Mouse (Mus musculus): ENCODE results near the gene Nek9. TPM values are rescaled to one million over a fixed set of nuclear protein-coding genes. Genes with fewer than 3 reads are reported as not detected.

The Nek9 gene
- polyA plus RNA-seq, 1 experiment from 2014 or later: 14.0 TPM

- Histone ChIP-seq H3K4me1 (replicated peaks; ENCODE audit: control insufficient read depth, insufficient read depth, low read length) (peaks cover 2% of the 10 kb centered on the region; the same call in 1 of the 2 replicates), H3K4me2 (ENCODE audit: low read depth, low read length, severe bottlenecking) (no peak overlapping the region), H3K36me3 (ENCODE audit: control insufficient read depth, insufficient read depth, low read length) (peaks cover 6% of the 10 kb centered on the region; the same call in 1 of the 2 replicates), H3K4me3 (ENCODE audit: low read depth, low read length) (no peak overlapping the region), H3K27me3 (ENCODE audit: control insufficient read depth, insufficient read depth, low read length) (no peaks in the 10 kb centered on the region), H3K27ac (ENCODE audit: low read depth, low read length) (no peak overlapping the region), H3K9me3 (ENCODE audit: control insufficient read depth, low read length) (no peaks in the 10 kb centered on the region), H3K9ac (ENCODE audit: low read length) (no peak overlapping the region)
- no peak for ATAC-seq (replicated peaks; ENCODE audit: low FRiP score)
- 87% methylated on average over 3 of the region's 3 CpGs for WGBS
- no peak for DNase-seq (ENCODE audit: low spot score)
Measured at GRCm38 (mm10) chr12:85354061-85354460, 14.9 kb upstream of the Nek9 start.

- Histone ChIP-seq H3K27me3 (ENCODE audit: control insufficient read depth, insufficient read depth, low read length) (no peaks in the 10 kb centered on the region), H3K4me3 (ENCODE audit: low read depth, low read length) (no peak overlapping the region), H3K27ac (ENCODE audit: low read depth, low read length) (no peak overlapping the region), H3K9ac (ENCODE audit: low read length) (no peak overlapping the region), H3K36me3 (ENCODE audit: control insufficient read depth, insufficient read depth, low read length) (peaks cover 6% of the 10 kb centered on the region; the same call in 1 of the 2 replicates), H3K4me2 (ENCODE audit: low read depth, low read length, severe bottlenecking) (no peak overlapping the region), H3K9me3 (ENCODE audit: control insufficient read depth, low read length) (no peaks in the 10 kb centered on the region), H3K4me1 (replicated peaks; ENCODE audit: control insufficient read depth, insufficient read depth, low read length) (peaks cover 2% of the 10 kb centered on the region; the same call in 1 of the 2 replicates)
- WGBS: 83% methylated on average over 10 of the region's 10 CpGs
- ATAC-seq (replicated peaks; ENCODE audit: low FRiP score) (no peak), DNase-seq (ENCODE audit: low spot score) (no peak)
Measured at GRCm38 (mm10) chr12:85350407-85351232, 11.5 kb upstream of the Nek9 start.

GRCm38 (mm10) chr12:85348338-85348737, 9.2 kb upstream of the Nek9 start:
- no peaks in the 10 kb centered on the region for H3K9me3 ChIP-seq (ENCODE audit: control insufficient read depth, low read length)
- peaks cover 2% of the 10 kb centered on the region; the same call in 1 of the 2 replicates for H3K4me1 ChIP-seq (replicated peaks; ENCODE audit: control insufficient read depth, insufficient read depth, low read length)
- no peaks in the 10 kb centered on the region for H3K27me3 ChIP-seq (ENCODE audit: control insufficient read depth, insufficient read depth, low read length)
- WGBS: 92% methylated on average over 6 of the region's 6 CpGs
- ATAC-seq (replicated peaks; ENCODE audit: low FRiP score): no peak
- no peak overlapping the region for H3K4me3 ChIP-seq (ENCODE audit: low read depth, low read length)
- peaks cover 2% of the 10 kb centered on the region; the same call in 1 of the 2 replicates for H3K36me3 ChIP-seq (ENCODE audit: control insufficient read depth, insufficient read depth, low read length)
- H3K27ac ChIP-seq (ENCODE audit: low read depth, low read length): no peak overlapping the region
- no peak overlapping the region for H3K4me2 ChIP-seq (ENCODE audit: low read depth, low read length, severe bottlenecking)
- no peak for DNase-seq (ENCODE audit: low spot score)
- H3K9ac ChIP-seq (ENCODE audit: low read length): no peak overlapping the region

- H3K36me3 ChIP-seq (ENCODE audit: control insufficient read depth, insufficient read depth, low read length): no peaks in the 10 kb centered on the region; the same call in 1 of the 2 replicates
Measured at GRCm38 (mm10) chr12:85347196-85347595, 8.0 kb upstream of the Nek9 start.

GRCm38 (mm10) chr12:85346374-85346773, 7.2 kb upstream of the Nek9 start:
- Histone ChIP-seq H3K4me1 (replicated peaks; ENCODE audit: control insufficient read depth, insufficient read depth, low read length) (peaks cover 2% of the 10 kb centered on the region; the same call in 1 of the 2 replicates), H3K27ac (ENCODE audit: low read depth, low read length) (no peak overlapping the region), H3K9ac (ENCODE audit: low read length) (no peak overlapping the region), H3K9me3 (ENCODE audit: control insufficient read depth, low read length) (no peaks in the 10 kb centered on the region), H3K36me3 (ENCODE audit: control insufficient read depth, insufficient read depth, low read length) (no peaks in the 10 kb centered on the region; the same call in 1 of the 2 replicates), H3K4me2 (ENCODE audit: low read depth, low read length, severe bottlenecking) (no peak overlapping the region), H3K4me3 (ENCODE audit: low read depth, low read length) (no peak overlapping the region), H3K27me3 (ENCODE audit: control insufficient read depth, insufficient read depth, low read length) (no peaks in the 10 kb centered on the region)
- ATAC-seq (replicated peaks; ENCODE audit: low FRiP score) (no peak), DNase-seq (ENCODE audit: low spot score) (no peak)
- 65% methylated on average over 3 of the region's 3 CpGs for WGBS

More at GRCm38 (mm10) chr12:85347196-85347595, 8.0 kb upstream of the Nek9 start:
- no peak for DNase-seq (ENCODE audit: low spot score)
- ATAC-seq (replicated peaks; ENCODE audit: low FRiP score): no peak
- H3K4me2 ChIP-seq (ENCODE audit: low read depth, low read length, severe bottlenecking): no peak overlapping the region
- no peak overlapping the region for H3K4me3 ChIP-seq (ENCODE audit: low read depth, low read length)
- H3K9ac ChIP-seq (ENCODE audit: low read length): no peak overlapping the region
- H3K9me3 ChIP-seq (ENCODE audit: control insufficient read depth, low read length): no peaks in the 10 kb centered on the region
- peaks cover 2% of the 10 kb centered on the region; the same call in 1 of the 2 replicates for H3K4me1 ChIP-seq (replicated peaks; ENCODE audit: control insufficient read depth, insufficient read depth, low read length)
- 78% methylated on average over 3 of the region's 3 CpGs for WGBS
- H3K27ac ChIP-seq (ENCODE audit: low read depth, low read length): no peak overlapping the region
- H3K27me3 ChIP-seq (ENCODE audit: control insufficient read depth, insufficient read depth, low read length): no peaks in the 10 kb centered on the region

GRCm38 (mm10) chr12:85345559-85345958, 6.4 kb upstream of the Nek9 start:
- WGBS: 94% methylated on average over 6 of the region's 6 CpGs
- H3K9ac ChIP-seq (ENCODE audit: low read length): no peak overlapping the region
- H3K4me3 ChIP-seq (ENCODE audit: low read depth, low read length): no peak overlapping the region
- no peak for DNase-seq (ENCODE audit: low spot score)
- H3K27ac ChIP-seq (ENCODE audit: low read depth, low read length): no peak overlapping the region
- no peaks in the 10 kb centered on the region for H3K27me3 ChIP-seq (ENCODE audit: control insufficient read depth, insufficient read depth, low read length)
- no peaks in the 10 kb centered on the region for H3K4me1 ChIP-seq (replicated peaks; ENCODE audit: control insufficient read depth, insufficient read depth, low read length)
- no peak overlapping the region for H3K4me2 ChIP-seq (ENCODE audit: low read depth, low read length, severe bottlenecking)
- no peak for ATAC-seq (replicated peaks; ENCODE audit: low FRiP score)
- no peaks in the 10 kb centered on the region; the same call in 1 of the 2 replicates for H3K36me3 ChIP-seq (ENCODE audit: control insufficient read depth, insufficient read depth, low read length)
- H3K9me3 ChIP-seq (ENCODE audit: control insufficient read depth, low read length): no peaks in the 10 kb centered on the region

GRCm38 (mm10) chr12:85344252-85344651, 5.1 kb upstream of the Nek9 start:
- H3K4me3 ChIP-seq (ENCODE audit: low read depth, low read length): no peak overlapping the region
- no peak overlapping the region for H3K27ac ChIP-seq (ENCODE audit: low read depth, low read length)
- no peak overlapping the region for H3K9ac ChIP-seq (ENCODE audit: low read length)
- H3K4me1 ChIP-seq (replicated peaks; ENCODE audit: control insufficient read depth, insufficient read depth, low read length): 0 out of 2 replicates have a peak, but pooled peaks cover 2% of the 10 kb centered on the region
- no peak for ATAC-seq (replicated peaks; ENCODE audit: low FRiP score)
- no peaks in the 10 kb centered on the region for H3K27me3 ChIP-seq (ENCODE audit: control insufficient read depth, insufficient read depth, low read length)
- DNase-seq (ENCODE audit: low spot score): no peak
- no peak overlapping the region for H3K4me2 ChIP-seq (ENCODE audit: low read depth, low read length, severe bottlenecking)
- no peaks in the 10 kb centered on the region for H3K9me3 ChIP-seq (ENCODE audit: control insufficient read depth, low read length)
- no peaks in the 10 kb centered on the region; the same call in 1 of the 2 replicates for H3K36me3 ChIP-seq (ENCODE audit: control insufficient read depth, insufficient read depth, low read length)
- WGBS: 85% methylated on average over 7 of the region's 7 CpGs

- DNase-seq (ENCODE audit: low spot score): no peak
- ATAC-seq (replicated peaks; ENCODE audit: low FRiP score): no peak
- no peaks in the 10 kb centered on the region for H3K9me3 ChIP-seq (ENCODE audit: control insufficient read depth, low read length)
- H3K36me3 ChIP-seq (ENCODE audit: control insufficient read depth, insufficient read depth, low read length): no peaks in the 10 kb centered on the region
- H3K27ac ChIP-seq (ENCODE audit: low read depth, low read length): no peak overlapping the region
- 76% methylated on average over 4 of the region's 4 CpGs for WGBS
- H3K4me3 ChIP-seq (ENCODE audit: low read depth, low read length): no peak overlapping the region
- H3K27me3 ChIP-seq (ENCODE audit: control insufficient read depth, insufficient read depth, low read length): no peaks in the 10 kb centered on the region
- peaks cover 2% of the 10 kb centered on the region; the same call in 1 of the 2 replicates for H3K4me1 ChIP-seq (replicated peaks; ENCODE audit: control insufficient read depth, insufficient read depth, low read length)
- no peak overlapping the region for H3K9ac ChIP-seq (ENCODE audit: low read length)
- H3K4me2 ChIP-seq (ENCODE audit: low read depth, low read length, severe bottlenecking): no peak overlapping the region
Measured at GRCm38 (mm10) chr12:85342310-85342709, 3.1 kb upstream of the Nek9 start.
